Mouse (Mus musculus): ENCODE measurements around the gene Adgrd1.

DNA sequence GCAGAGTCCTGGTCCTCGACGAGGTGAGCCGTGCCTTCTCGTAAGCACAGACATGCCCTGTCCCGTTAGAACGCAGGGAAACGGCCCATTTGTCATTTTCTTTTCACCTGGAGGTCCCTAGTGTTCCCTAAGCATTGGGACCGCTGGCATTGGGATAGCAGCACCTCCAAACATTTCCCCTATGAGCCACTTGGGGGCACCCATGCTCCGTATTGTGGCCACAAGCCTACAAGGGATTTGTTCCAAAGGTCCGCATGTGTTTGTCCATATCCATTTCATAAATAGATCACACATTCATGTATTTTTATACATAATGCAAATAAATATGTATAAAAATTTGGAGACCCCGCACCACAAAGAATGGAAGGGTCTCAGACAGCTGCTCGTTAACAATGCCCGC is 35.0 kb upstream of the Adgrd1 start:
- TF ChIP-seq CTCF (IDR thresholded peaks at IDR 0.05; ENCODE audit: low read depth, low read length) = no peak
- TF ChIP-seq POLR2AphosphoS5 (IDR thresholded peaks at IDR 0.05; ENCODE audit: insufficient replicate concordance, low read depth, low read length) = no peak
- TF ChIP-seq GATA1 (IDR thresholded peaks at IDR 0.05; ENCODE audit: borderline replicate concordance, low read length) = no peak

Data from G1E (cell line).